In the genomic region with DNA sequence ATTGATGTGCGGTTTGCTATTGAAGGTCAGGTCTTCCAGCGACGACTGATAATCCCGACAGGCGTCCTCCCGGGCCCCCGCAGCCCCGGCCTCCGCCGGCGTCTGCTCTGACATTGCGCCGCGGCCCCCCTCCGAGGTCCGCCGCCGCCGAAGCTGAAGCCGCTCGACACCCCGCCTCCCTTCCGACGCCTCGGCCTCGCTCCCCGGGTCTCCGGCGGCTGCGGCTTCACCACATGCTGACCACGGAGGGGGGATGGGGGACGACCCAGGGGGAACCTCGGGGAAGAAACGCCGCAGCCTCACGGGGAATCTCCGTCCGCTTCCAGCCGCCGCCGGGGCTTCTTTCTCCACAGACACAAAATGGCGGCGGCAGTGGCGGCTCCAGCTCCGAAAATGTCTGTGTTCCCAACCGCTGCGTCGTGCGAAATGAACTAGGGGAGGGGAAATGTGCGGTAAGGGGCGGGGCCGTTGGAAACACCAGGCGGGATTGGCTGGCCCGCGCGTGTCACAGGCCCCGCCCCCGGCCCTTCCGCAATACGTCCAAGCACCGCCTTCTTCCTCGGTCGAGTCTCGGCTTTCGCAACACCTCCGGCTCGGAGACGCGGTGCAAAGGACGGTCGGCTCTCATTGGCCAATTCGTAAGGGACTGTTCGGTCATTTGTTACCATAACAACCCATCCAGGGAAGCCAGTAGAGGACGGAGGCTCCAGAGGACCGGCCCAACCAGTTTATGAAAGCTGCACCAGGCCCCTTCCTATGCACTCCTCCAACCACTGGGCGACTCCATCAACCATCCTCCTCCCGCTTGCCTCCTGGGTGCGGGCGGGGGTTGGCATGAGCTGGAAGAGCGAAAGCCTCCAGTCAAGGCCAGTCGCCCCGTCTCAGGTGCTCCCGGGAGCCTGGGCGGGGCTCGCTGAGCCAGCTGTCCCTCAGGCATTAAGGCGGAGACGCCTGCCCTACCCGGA, we compare ENCODE assay signal across 8 mouse cellular contexts. TPM values are rescaled to one million over a fixed set of nuclear protein-coding genes. Genes with fewer than 3 reads are reported as not detected.
DNase-seq lines count a peak whose midpoint lies in the region; ATAC-seq and TF ChIP-seq lines count a peak whose summit lies in the region.

A gene (minus strand): TSS at position 428 of the 965 bp plus-strand sequence.

- under 1% methylated on average over 75 of the region's 88 CpGs for WGBS in embryonic facial prominence, embryonic 14.5 days
- WGBS in heart, adult 2 months, result under 1% methylated on average over 88 of the region's 88 CpGs
- under 1% methylated on average over 88 of the region's 88 CpGs for WGBS in limb, embryonic 13.5 days
- WGBS in midbrain, embryonic 16.5 days, result under 1% methylated on average over 87 of the region's 88 CpGs

- 0 out of 2 replicates have a peak, but pooled peaks cover 5% of the 10 kb centered on the region for H3K36me3 ChIP-seq in embryonic facial prominence, embryonic 14.5 days (ENCODE audit: control insufficient read depth, insufficient read depth, low read length)
- H3K36me3 ChIP-seq in heart, adult 2 months (ENCODE audit: control insufficient read depth, insufficient read depth, low read length), result peaks cover 16% of the 10 kb centered on the region
- peaks cover 5% of the 10 kb centered on the region for H3K36me3 ChIP-seq in limb, embryonic 13.5 days
- H3K36me3 ChIP-seq in midbrain, embryonic 16.5 days (ENCODE audit: control insufficient read depth, insufficient read depth, low read length), result no peaks in the 10 kb centered on the region

- peak within 1 kb of the TSS; percentile 67 for H3K4me3 ChIP-seq in embryonic facial prominence, embryonic 14.5 days (ENCODE audit: low read depth, low read length)
- peak within 1 kb of the TSS; percentile 79 for H3K4me3 ChIP-seq in heart, adult 2 months
- H3K4me3 ChIP-seq in limb, embryonic 13.5 days, result peak within 1 kb of the TSS; percentile 97
- H3K4me3 ChIP-seq in midbrain, embryonic 16.5 days (ENCODE audit: low read depth, low read length), result peak within 1 kb of the TSS; percentile 76

- no peaks in the 10 kb centered on the region for H3K9me3 ChIP-seq in embryonic facial prominence, embryonic 14.5 days (ENCODE audit: control insufficient read depth, low read length)
- H3K9me3 ChIP-seq in limb, embryonic 13.5 days, result no peaks in the 10 kb centered on the region
- H3K9me3 ChIP-seq in midbrain, embryonic 16.5 days (replicated peaks; ENCODE audit: control insufficient read depth, low read length, poor library complexity, severe bottlenecking), result no peaks in the 10 kb centered on the region

- H3K27ac ChIP-seq in embryonic facial prominence, embryonic 14.5 days (replicated peaks; ENCODE audit: low read depth, low read length), result peak within 1 kb of the TSS; percentile 97
- peak within 1 kb of the TSS; percentile 98 for H3K27ac ChIP-seq in heart, adult 2 months
- peak within 1 kb of the TSS; percentile 98 for H3K27ac ChIP-seq in limb, embryonic 13.5 days
- peak within 1 kb of the TSS; percentile 98 for H3K27ac ChIP-seq in midbrain, embryonic 16.5 days (ENCODE audit: low read length)

- peak; percentile 99 for DNase-seq in 3T3-L1 (ENCODE audit: low read depth, low spot score)
- DNase-seq in adrenal gland, postnatal 4 days (ENCODE audit: low spot score in 2 of 2), result peak; percentile 84 to 89
- DNase-seq in embryonic facial prominence, embryonic 14.5 days (ENCODE audit: low spot score), result peak; percentile 100
- peak; percentile 96 to 97 for DNase-seq in heart, adult 2 months
- peak; percentile 97 to 99 for DNase-seq in kidney, adult 8-10 months
- peak; percentile 96 to 98 for DNase-seq in spleen, postnatal 10 days (ENCODE audit: low spot score in 2 of 2)

- peaks cover 1% of the 10 kb centered on the region for H3K79me2 ChIP-seq in heart, adult 2 months (replicated peaks; ENCODE audit: control insufficient read depth, insufficient read depth, low read length)

- peak within 1 kb of the TSS; percentile 68 for H3K4me2 ChIP-seq in embryonic facial prominence, embryonic 14.5 days (ENCODE audit: low read depth, low read length)
- peak within 1 kb of the TSS; percentile 78 for H3K4me2 ChIP-seq in limb, embryonic 13.5 days (replicated peaks)
- H3K4me2 ChIP-seq in midbrain, embryonic 16.5 days (ENCODE audit: low read length), result peak within 1 kb of the TSS; percentile 83

- peak within 1 kb of the TSS; percentile 90 for H3K9ac ChIP-seq in embryonic facial prominence, embryonic 14.5 days (ENCODE audit: low read depth, low read length)
- peak within 1 kb of the TSS; percentile 95 for H3K9ac ChIP-seq in heart, adult 2 months (ENCODE audit: low read depth, low read length)
- H3K9ac ChIP-seq in limb, embryonic 13.5 days, result peak within 1 kb of the TSS; percentile 98
- peak within 1 kb of the TSS; percentile 90 for H3K9ac ChIP-seq in midbrain, embryonic 16.5 days (ENCODE audit: low read depth, low read length)

- no peak for TF ChIP-seq CTCF in heart, adult 2 months (IDR thresholded peaks at IDR 0.05)

- TF ChIP-seq EP300 in heart, adult 2 months (IDR thresholded peaks at IDR 0.05; ENCODE audit: insufficient read depth, low read depth, low read length), result peak; percentile 44; the same call in 1 of the 2 replicates

- H3K4me1 ChIP-seq in embryonic facial prominence, embryonic 14.5 days (ENCODE audit: control insufficient read depth, insufficient read depth, low read length), result peaks cover 12% of the 10 kb centered on the region
- H3K4me1 ChIP-seq in heart, adult 2 months (ENCODE audit: control insufficient read depth, insufficient read depth, low read length), result peaks cover 4% of the 10 kb centered on the region
- H3K4me1 ChIP-seq in limb, embryonic 13.5 days, result peaks cover 21% of the 10 kb centered on the region
- H3K4me1 ChIP-seq in midbrain, embryonic 16.5 days (ENCODE audit: control insufficient read depth, insufficient read depth, low read length), result peaks cover 18% of the 10 kb centered on the region

- peak; percentile 97 for TF ChIP-seq POLR2A in heart, adult 2 months (IDR thresholded peaks at IDR 0.05; ENCODE audit: insufficient read depth, low read depth, low read length)

- ATAC-seq in embryonic facial prominence, embryonic 14.5 days (ENCODE audit: low read depth), result peak; percentile 99
- peak; percentile 99 for ATAC-seq in limb, embryonic 13.5 days (ENCODE audit: low FRiP score, low read depth)
- peak; percentile 98 for ATAC-seq in midbrain, embryonic 16.5 days

- H3K27me3 ChIP-seq in embryonic facial prominence, embryonic 14.5 days (replicated peaks; ENCODE audit: control insufficient read depth, insufficient read depth, low read length), result no peaks in the 10 kb centered on the region
- no peaks in the 10 kb centered on the region for H3K27me3 ChIP-seq in heart, adult 2 months (ENCODE audit: control insufficient read depth, insufficient read depth, low read length)
- H3K27me3 ChIP-seq in limb, embryonic 13.5 days, result no peaks in the 10 kb centered on the region
- H3K27me3 ChIP-seq in midbrain, embryonic 16.5 days (ENCODE audit: control insufficient read depth, insufficient read depth, low read depth, low read length), result no peaks in the 10 kb centered on the region

- intact Hi-C loops in heart, adult 2 months (cut with DNase I), result loop anchor here (1.0 to 2.0 kb wide), 3 partner anchors 23 to 108 kb away; a partner anchor contains a TSS

RNA-seq across cellular contexts. Expression of the gene that starts here (rescaled TPM):
- total RNA-seq in adrenal gland, postnatal 4 days (2021), result 10 to 100 TPM; 68.3 to 74.6 TPM
- 19.0 and 19.6 TPM in 2 replicates for polyA plus RNA-seq in embryonic facial prominence, embryonic 14.5 days (2014; fragmentation: Nextera tagmentation; extraction: Ambion mirVana)
- 10 to 100 TPM; 22.4 to 25.0 TPM for total RNA-seq in heart, adult 2 months (2021)
- polyA plus RNA-seq in heart, adult 2 months (2012; rRNA removed), result 8.7 and 11.9 TPM in 2 replicates
- polyA plus RNA-seq in limb, embryonic 13.5 days (2015; fragmentation: Nextera tagmentation; extraction: Ambion mirVana), result 22.8 and 25.4 TPM in 2 replicates
- polyA plus RNA-seq in midbrain, embryonic 16.5 days (2015; fragmentation: Nextera tagmentation; extraction: Ambion mirVana), result 18.2 and 18.6 TPM in 2 replicates

Comparison
In these comparisons a context has a peak if more than half of its experiments do, and no peak if none do; other contexts are left out.
1. Peak in every context shown above with its lines: DNase-seq, ATAC-seq, H3K4me3 ChIP-seq and H3K27ac ChIP-seq.